Mouse (Mus musculus): ENCODE measurements at regions not wholly inside any gene's neighbourhood (a gene's known extent, or its start where the extent isn't known, plus 50 kb on each side); places are given as distances from the start of the nearest gene placed in this dataset.
"Not testable (repeated sequence)": the region's sequence is repeated elsewhere in the genome, so short reads cannot be mapped to it uniquely, and the experiment has no call there.

GRCm38 (mm10) chr17:4576883-4577282, 417.2 kb upstream of the Arid1b start:
- DNase-seq: no peak

GRCm38 (mm10) chr17:4581851-4582250, 412.3 kb upstream of the Arid1b start:
- DNase-seq: no peak

GRCm38 (mm10) chr17:4610481-4610880, 383.7 kb upstream of the Arid1b start:
- no peak for DNase-seq

GRCm38 (mm10) chr17:4610993-4611392, 383.1 kb upstream of the Arid1b start:
- DNase-seq: no peak

- DNase-seq: no peak
Observed at GRCm38 (mm10) chr17:4611711-4612110, 382.4 kb upstream of the Arid1b start.

- no peak for DNase-seq
Observed at GRCm38 (mm10) chr17:4612136-4612535, 382.0 kb upstream of the Arid1b start.

GRCm38 (mm10) chr17:4612741-4613140, 381.4 kb upstream of the Arid1b start:
- no peak for DNase-seq

GRCm38 (mm10) chr17:4620361-4620760, 373.8 kb upstream of the Arid1b start:
- DNase-seq: no peak

GRCm38 (mm10) chr17:4626126-4626525, 368.0 kb upstream of the Arid1b start:
- DNase-seq: not testable (repeated sequence)

GRCm38 (mm10) chr17:4627542-4627941, 366.6 kb upstream of the Arid1b start:
- no peak for DNase-seq

- DNase-seq: no peak
Observed at GRCm38 (mm10) chr17:4631122-4631521, 363.0 kb upstream of the Arid1b start.

GRCm38 (mm10) chr17:4632506-4632905, 361.6 kb upstream of the Arid1b start:
- no peak for DNase-seq

- DNase-seq: no peak
Observed at GRCm38 (mm10) chr17:4633771-4634170, 360.4 kb upstream of the Arid1b start.

GRCm38 (mm10) chr17:4636796-4637353, 357.3 kb upstream of the Arid1b start:
- no peak for DNase-seq

- DNase-seq: no peak
Observed at GRCm38 (mm10) chr17:4639531-4639930, 354.6 kb upstream of the Arid1b start.

GRCm38 (mm10) chr17:4640555-4640954, 353.6 kb upstream of the Arid1b start:
- DNase-seq: no peak

- DNase-seq: no peak
Observed at GRCm38 (mm10) chr17:4641166-4641565, 353.0 kb upstream of the Arid1b start.

- no peak for DNase-seq
Observed at GRCm38 (mm10) chr17:4642046-4642445, 352.1 kb upstream of the Arid1b start.

GRCm38 (mm10) chr17:4643343-4643742, 350.8 kb upstream of the Arid1b start:
- DNase-seq: no peak

GRCm38 (mm10) chr17:4648603-4649002, 345.5 kb upstream of the Arid1b start:
- no peak for DNase-seq

- no peak for DNase-seq
Observed at GRCm38 (mm10) chr17:4654221-4654620, 339.9 kb upstream of the Arid1b start.

GRCm38 (mm10) chr17:4661996-4662395, 332.1 kb upstream of the Arid1b start:
- DNase-seq: no peak

GRCm38 (mm10) chr17:4668511-4668910, 325.6 kb upstream of the Arid1b start:
- no peak for DNase-seq

- DNase-seq: no peak
Observed at GRCm38 (mm10) chr17:4673271-4673670, 320.9 kb upstream of the Arid1b start.

- DNase-seq: no peak
Observed at GRCm38 (mm10) chr17:4706421-4706820, 287.7 kb upstream of the Arid1b start.

GRCm38 (mm10) chr17:4721061-4721460, 273.1 kb upstream of the Arid1b start:
- DNase-seq: no peak
